Mouse (Mus musculus) liver, postnatal 0 days (tissue): ENCODE measurements around the gene Gusb.

Experiments used
- CTCF ChIP-seq: sonication (generic); IDR thresholded peaks from 2 replicates; pipeline ENCODE4 v1.5.1; 2016; ENCODE audit warnings: antibody characterized with exemption, low read depth
- EP300 ChIP-seq: IDR thresholded peaks from 2 replicates; pipeline ENCODE4 v1.6.1; 2016; ENCODE audit warnings: antibody characterized with exemption, low read depth, mild to moderate bottlenecking

- TF ChIP-seq CTCF (peak; percentile 67), EP300 (no peak)
Observed at GRCm38 (mm10) chr5:130010961-130011360, 8.1 kb upstream of the Gusb start.
